Mouse (Mus musculus) right cerebral cortex, postnatal 25 days (tissue): ENCODE measurements around the gene Cox6a2.
"Not testable (repeated sequence)": the region's sequence is repeated elsewhere in the genome, so short reads cannot be mapped to it uniquely, and the experiment has no call there.

ENCODE experiments used
- DNase-seq: peaks from one replicate; pipeline ENCODE4 v3.0.0; 2022

Cox6a2 gene

DNA sequence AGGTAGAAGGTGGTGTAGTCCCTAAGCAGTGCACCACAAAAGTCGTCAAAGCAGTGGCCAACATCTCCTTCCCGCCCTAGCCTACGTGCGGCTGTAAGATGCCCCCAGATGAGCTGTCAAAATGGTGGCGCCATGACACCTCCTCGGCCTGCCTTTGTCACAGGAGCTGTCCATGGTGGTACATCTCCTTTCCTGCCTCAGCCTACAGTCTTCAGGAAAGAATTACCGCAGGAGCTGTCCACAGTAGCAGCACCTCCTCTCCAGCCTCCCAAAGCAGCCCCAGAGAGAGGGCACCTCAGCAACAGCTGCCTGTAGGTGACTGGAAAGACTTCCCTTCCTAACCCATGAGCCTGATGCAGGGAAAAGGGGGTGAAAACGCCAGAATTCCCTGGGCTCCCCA is 25.6 kb upstream of the Cox6a2 start:
- DNase-seq, result no peak

DNA sequence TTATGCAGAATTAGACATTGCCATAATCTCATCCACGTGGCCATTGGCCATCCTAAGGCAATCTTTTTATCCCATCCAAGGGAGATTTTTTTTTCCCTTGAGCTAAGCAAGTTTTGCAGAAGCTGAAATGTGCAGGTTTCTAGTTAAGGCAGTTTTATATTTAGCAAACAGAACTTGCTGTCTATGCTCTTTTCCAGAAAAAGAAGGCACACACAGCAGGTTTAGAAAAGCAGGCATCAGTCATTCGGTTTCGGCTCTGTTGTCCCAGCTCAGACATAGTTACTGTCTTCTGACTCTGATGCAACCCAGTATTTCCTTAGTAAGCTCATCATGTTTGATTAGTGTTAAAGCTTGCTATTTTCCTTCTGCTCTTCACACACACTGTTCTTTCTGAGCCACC is 14.7 kb upstream of the Cox6a2 start:
- DNase-seq, result no peak

DNA sequence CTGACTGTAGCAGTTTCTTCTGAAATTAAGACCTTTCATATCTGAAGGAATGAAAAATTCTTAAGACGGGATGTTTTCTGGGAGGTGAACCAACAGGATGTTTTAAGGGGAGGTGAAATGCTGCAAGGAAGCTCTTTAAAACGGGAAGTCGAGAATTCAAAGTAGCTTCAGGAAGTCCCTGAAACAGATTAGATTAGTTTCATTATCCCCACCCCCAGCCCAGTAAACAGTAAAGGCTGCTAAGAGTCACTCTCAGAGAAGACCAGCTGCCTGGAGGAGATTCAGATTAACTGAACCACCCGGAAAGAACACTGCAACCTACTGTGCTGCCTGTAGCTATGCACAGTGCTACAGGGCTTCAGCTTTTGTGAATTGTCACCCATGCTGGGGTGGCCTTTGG is 13.8 kb upstream of the Cox6a2 start:
- DNase-seq, result no peak

DNA sequence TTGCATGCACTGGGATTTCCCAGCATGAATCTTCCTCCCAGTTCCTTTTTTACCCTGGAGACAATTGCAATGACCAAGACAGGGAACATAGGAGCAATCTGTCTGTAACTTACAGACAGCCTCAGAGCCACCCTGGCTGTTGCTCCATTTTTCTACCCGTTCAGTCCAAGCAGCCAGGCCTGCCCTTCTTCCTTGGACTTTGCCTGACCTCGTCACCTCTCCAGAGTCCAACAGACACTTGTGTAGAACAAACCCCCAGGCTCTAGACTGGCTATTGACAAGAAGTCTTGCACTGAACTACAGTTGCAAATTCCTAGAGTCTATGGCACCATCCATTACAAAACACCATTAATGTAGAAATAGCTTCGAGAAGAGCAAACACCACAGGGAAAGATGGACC is 3.6 kb upstream of the Cox6a2 start:
- no peak for DNase-seq

DNA sequence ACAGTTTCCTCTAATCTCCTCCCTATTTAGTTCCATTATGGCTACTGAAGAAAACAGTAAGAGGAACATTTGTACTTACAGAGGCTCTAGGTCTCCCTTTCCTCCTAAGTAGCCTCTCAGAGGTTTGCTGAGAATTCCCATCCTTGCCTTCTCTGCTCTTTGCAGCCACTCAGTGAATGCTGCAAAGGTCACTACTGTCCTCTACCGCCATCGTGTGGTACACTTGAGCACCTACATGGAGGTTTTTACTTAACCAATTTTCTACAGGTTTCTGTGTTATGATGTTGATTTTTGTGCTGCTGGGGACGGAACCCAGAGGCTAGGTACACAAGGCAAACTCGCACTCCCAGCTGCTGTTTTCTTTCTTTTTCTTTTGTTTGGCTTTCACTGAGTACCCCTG is 2.0 kb upstream of the Cox6a2 start:
- peak; percentile 32 for DNase-seq

DNA sequence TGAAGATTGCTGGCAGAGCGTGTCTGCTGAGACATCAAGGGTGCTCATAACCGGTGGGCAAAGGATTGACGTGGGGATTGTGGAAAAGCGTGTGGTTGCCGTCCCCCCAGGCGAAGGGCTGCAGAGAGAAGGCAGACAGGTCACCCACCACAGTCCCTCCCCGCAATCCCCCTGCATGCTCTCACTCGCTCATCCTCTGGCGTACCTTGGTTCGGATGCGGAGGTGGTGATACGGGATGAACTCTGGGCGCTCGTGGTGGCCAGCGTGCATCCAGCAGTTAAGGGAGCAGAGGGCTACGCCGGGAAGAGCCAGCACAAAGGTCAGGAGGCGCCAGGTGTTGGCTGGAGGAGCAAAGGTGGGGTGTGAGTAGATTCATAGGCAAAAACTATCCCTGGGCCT is 492 bp downstream of the Cox6a2 start:
- no peak for DNase-seq

DNA sequence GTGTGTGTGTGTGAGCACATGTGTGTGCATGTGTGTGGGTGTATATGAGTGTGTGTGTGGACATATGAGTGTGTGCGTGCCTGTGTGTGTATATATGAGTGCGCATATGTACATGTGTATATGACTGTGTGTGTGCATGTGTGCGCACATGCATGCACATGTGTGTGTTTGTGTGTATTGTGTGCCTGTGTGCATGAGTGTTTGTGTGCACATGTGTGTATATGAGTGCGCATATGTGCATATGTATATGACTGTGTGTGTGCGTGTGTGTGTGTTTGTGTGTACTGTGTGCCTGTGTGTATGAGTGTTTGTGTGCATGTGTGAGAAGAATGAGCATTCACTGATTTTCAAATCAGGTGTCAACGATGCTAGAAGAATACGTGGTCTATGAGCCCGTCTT is 2.0 kb downstream of the Cox6a2 start:
- no peak for DNase-seq

DNA sequence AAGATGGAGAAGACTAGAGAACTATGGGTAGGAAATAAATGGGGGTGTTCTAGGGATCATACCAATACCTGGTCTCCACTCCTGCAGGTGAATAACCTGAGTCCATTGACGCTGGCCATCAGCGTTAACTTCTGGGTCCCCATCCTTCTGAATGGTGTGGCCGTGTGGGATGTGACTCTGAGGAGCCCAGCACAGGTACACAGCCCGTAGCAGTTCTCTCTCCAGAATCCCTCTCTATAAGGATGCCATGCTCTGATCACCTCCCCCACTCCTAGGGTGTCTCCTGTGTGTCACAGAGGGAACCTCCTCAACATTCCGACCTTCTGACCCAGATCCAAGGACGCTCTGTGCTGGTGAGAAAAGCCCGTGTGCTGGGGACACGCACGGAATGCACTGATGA is 3.1 kb downstream of the Cox6a2 start:
- DNase-seq, result no peak

DNA sequence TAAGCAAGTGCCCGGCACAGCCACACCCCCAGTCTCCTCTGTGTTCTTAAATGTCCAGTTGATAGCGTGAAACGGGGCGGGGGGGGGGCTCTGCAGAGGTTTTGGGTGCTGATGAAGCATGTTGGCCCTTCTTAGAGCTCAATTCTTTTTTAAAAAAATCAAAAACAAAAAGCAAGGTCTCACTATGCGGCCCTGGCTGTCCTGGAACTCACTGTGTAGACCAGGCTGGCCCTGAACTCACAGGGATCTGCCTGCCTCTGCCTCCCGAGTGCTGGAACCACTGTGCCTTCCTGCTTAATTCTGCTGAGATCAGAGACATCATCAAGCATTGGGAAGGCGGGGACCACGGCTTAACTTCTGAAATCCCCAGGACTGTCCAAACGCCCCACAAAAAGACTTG is 4.6 kb downstream of the Cox6a2 start:
- DNase-seq, result no peak

DNA sequence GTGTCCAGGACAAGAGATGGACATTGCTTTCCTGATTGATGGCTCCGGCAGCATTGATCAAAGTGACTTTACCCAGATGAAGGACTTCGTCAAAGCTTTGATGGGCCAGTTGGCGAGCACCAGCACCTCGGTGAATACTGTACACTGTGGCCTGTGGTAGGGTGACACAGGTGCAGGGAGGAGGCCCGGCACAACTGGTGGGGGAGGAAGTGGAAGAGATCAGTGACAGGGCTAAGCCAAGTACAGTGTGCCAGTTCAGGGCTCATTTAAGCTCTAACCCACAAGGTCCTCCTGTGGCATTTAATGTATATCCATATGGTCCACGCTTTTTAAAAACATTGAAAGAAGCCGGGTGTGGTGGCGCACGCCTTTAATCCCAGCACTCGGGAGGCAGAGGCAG is 24.5 kb downstream of the Cox6a2 start:
- no peak for DNase-seq

DNA sequence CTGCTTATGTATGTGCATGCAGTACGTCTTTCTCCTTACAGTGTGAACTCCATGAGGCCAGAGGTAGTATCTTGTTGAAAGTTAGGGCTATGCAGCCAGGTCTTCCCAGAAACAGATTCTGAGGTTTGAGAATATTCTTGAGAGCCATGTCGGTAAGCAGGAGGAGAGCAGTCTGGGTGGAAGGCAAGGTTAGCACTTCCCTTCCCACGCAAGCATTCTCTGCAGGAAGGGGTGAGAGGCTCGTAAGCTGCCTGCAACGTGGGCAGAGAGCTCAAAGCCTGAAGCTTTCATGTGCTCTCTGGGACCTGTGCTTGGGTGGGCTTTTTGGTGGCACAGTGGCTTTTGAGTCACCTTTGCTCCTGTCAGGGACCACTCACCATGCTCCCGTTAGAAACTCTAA is 25.6 kb downstream of the Cox6a2 start:
- DNase-seq, result no peak

DNA sequence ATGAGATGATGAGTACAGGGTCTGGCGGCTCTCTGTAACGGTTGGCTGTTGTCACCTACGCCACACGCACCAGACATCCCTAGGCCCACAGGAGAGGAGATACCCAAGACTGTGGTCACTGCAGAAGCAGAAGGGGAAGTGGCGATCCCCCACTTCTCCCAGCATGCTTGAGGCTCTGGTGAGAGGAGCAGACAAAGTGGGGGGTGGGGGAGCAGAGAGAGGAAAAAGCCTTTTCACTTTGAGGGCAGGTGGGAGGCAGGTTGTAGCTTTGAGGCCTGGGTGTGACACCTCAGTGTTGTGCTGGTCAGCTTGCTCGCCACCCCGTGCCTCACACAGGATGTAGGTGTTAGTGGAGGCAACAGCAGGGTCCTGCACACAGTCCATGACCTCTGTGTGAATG is 26.1 kb downstream of the Cox6a2 start:
- DNase-seq, result no peak

DNA sequence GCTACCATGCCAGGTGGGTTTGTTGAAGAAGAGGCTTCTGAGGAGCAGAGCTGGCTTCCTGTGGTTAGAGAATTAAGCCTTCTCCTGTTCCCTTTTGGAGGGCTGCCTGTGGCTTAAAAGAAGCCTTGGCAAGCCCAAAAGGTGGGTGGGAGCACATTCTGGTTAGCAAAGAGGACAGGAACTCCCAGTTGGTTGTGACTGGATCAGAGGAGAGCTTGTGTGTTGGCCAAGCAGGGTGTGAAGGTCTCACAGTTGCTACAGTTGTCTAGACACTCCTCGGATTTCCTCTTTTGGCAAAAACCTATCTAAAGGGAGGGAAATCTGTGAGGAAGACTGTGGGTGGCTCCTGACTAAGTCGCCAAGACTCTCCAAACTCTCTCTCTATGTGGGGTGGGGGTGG is 27.8 kb downstream of the Cox6a2 start:
- DNase-seq, result peak; percentile 50

DNA sequence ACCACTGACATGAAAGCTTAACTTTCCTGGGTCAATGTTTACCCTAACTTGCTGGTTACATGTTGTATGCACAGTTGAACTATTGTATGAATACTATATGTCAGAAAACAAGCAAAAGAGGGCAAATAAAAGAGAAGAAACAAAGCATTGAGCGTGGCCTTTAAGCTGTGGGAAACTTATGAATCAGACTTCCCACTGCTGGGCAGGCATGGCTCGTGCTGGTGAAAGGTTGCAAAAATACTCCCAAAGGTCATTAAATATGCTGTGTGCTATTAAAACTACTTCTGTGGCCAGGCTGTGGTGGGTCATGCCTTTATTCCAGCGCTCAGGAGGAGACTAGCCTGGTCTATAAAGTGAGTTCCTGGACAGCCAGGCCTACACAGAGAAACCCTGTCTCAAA is 36.2 kb downstream of the Cox6a2 start:
- DNase-seq, result no peak

DNA sequence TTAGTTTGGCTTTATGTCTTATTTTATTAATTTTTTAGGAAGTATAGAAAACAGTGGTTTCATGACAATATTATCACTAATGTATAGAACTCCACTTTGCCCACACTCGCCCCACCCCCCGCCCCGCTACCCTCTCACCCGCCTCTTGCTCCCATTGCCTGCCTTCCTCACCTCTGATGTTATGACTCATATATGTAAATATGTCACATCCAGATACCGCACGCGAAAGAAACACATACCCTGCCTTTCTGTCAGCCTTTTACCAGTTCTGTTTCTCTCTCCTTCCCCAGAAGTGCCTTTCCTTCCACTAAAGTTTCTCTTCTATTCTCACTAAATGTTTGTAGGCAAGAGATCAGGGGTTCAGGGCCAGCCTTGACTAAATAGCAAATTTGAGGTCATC is 39.8 kb downstream of the Cox6a2 start:
- no peak for DNase-seq

DNA sequence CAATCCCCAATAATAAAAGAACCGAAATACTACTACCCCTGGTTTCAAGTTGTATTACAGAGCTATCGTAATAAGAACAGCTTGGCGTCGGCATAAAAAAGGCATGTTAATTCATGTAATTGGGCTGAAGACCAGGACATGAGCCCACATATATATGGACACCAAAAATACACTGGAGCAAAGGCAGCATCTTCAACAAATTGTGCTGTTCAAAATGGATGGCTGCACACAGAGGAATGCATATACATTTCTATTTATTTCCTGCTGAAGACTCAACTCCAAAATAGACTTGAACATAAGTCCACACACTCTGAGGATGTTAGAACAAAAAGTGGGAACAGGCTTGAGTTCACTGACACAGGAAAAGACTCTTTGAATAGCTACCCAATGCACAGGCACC is 42.2 kb downstream of the Cox6a2 start:
- DNase-seq, result no peak

DNA sequence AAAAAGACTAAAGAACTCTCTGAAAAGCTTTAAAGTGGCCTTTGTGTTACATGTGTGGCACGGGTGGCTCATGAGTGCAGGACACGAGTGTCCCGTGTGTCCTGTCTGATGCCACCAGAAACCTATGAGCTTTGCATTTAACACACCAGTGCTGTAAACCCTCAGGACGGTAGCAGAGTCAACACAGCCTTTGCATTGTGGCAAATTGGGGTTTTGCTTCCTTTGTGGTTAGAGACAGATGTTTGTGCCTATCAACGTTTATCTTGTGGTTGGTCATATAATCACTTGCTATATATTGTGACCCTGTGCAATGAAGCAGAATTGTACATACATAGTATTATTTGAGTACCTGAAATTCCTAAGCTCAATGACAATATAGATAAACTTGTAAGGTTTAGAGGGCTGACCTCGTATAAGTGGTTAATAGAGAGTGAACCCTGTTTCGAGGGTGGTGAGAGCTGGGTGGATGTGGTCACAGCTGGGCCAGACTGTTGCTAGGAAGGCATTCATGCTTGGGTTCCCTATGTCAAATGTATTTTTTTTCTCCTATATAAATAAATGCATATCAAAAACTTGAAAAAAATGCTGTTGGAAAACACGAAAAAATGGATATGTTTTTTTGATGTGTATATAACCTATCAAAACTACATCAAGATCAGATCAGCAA is 47.4 kb downstream of the Cox6a2 start:
- DNase-seq, result not testable (repeated sequence)
